Mouse (Mus musculus): ENCODE data around the gene Lrsam1. TPM values are rescaled to one million over a fixed set of nuclear protein-coding genes. Genes with fewer than 3 reads are reported as not detected.

Lrsam1 gene
- polyA plus RNA-seq, 1 experiment from 2014 or later, result 7.4 TPM

GRCm38 (mm10) chr2:32981281-32981680, 19.9 kb upstream of the Lrsam1 start:
- H3K4me2 ChIP-seq (ENCODE audit: low read length), result peak overlapping the region; percentile 99
- H3K4me1 ChIP-seq (ENCODE audit: control insufficient read depth in 2 of 2, insufficient read depth in 2 of 2, low read length in 2 of 2), result peaks cover 6 to 7% of the 10 kb centered on the region in 2 experiments; a peak in 3 of 4 replicates
- H3K9me3 ChIP-seq (ENCODE audit: control insufficient read depth, low read length), result no peaks in the 10 kb centered on the region
- peak overlapping the region; percentile 90 for H3K9ac ChIP-seq (ENCODE audit: low read length)
- H3K36me3 ChIP-seq (ENCODE audit: control insufficient read depth, insufficient read depth, low read length), result 0 out of 2 replicates have a peak, but pooled peaks cover 4% of the 10 kb centered on the region
- H3K27ac ChIP-seq (replicated peaks in 1 of 2; ENCODE audit: control insufficient read depth in 1 of 2, insufficient read depth in 1 of 2, low read depth in 2 of 2, low read length in 2 of 2), result peak overlapping the region in 1 of 2 experiments; percentile 77; a peak in 2 of 4 replicates
- 2% methylated on average over 23 of the region's 23 CpGs for WGBS
- H3K4me3 ChIP-seq (ENCODE audit: control insufficient read depth in 1 of 2, insufficient read depth in 1 of 2, low read depth in 1 of 2, low read length in 2 of 2), result peak overlapping the region; percentile 67 to 80
- H3K27me3 ChIP-seq (ENCODE audit: control insufficient read depth, insufficient read depth, low read length), result no peaks in the 10 kb centered on the region
- peak; percentile 34 for ATAC-seq (ENCODE audit: insufficient number of reproducible peaks, insufficient read depth, low FRiP score, low read depth)

- Histone ChIP-seq H3K27ac (replicated peaks in 1 of 2; ENCODE audit: control insufficient read depth in 1 of 2, insufficient read depth in 1 of 2, low read depth in 2 of 2, low read length in 2 of 2) (no peak overlapping the region), H3K9ac (ENCODE audit: low read length) (no peak overlapping the region), H3K27me3 (ENCODE audit: control insufficient read depth, insufficient read depth, low read length) (no peaks in the 10 kb centered on the region), H3K4me3 (ENCODE audit: control insufficient read depth in 1 of 2, insufficient read depth in 1 of 2, low read depth in 1 of 2, low read length in 2 of 2) (no peak overlapping the region), H3K9me3 (ENCODE audit: control insufficient read depth, low read length) (no peaks in the 10 kb centered on the region), H3K4me1 (ENCODE audit: control insufficient read depth in 2 of 2, insufficient read depth in 2 of 2, low read length in 2 of 2) (peaks cover 6 to 7% of the 10 kb centered on the region in 2 experiments; a peak in 3 of 4 replicates), H3K4me2 (ENCODE audit: low read length) (no peak overlapping the region), H3K36me3 (ENCODE audit: control insufficient read depth, insufficient read depth, low read length) (peaks cover 17% of the 10 kb centered on the region)
- no peak for ATAC-seq (ENCODE audit: insufficient number of reproducible peaks, insufficient read depth, low FRiP score, low read depth)
- WGBS, result 87% methylated on average over 7 of the region's 7 CpGs
Observed at GRCm38 (mm10) chr2:32979675-32980074, 18.3 kb upstream of the Lrsam1 start.

DNA sequence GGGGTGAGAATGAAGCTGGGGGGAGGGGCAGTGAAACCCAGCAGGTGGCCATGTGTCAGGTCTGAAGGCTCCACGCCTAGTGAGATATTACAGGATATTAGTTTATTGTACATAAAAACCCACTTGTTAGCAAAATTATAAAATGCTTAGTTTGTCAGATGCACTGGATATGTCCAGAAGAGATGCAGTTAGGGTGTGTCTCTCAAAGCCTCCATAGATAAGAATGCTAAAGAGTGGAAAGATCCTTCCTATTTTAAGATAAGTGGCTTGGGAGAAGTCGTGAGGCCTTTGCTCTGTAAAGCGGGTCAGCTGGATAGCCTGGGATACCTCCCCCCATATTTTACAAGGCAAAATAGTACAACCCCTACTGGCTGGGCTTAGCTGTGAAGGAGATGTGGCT, 17.3 kb upstream of the Lrsam1 start:
- no peak for ATAC-seq (ENCODE audit: insufficient number of reproducible peaks, insufficient read depth, low FRiP score, low read depth)
- H3K27me3 ChIP-seq (ENCODE audit: control insufficient read depth, insufficient read depth, low read length), result no peaks in the 10 kb centered on the region
- 47% methylated on average over 3 of the region's 3 CpGs for WGBS
- no peak overlapping the region for H3K27ac ChIP-seq (replicated peaks in 1 of 2; ENCODE audit: control insufficient read depth in 1 of 2, insufficient read depth in 1 of 2, low read depth in 2 of 2, low read length in 2 of 2)
- peaks cover 6 to 7% of the 10 kb centered on the region in 2 experiments; a peak in 3 of 4 replicates for H3K4me1 ChIP-seq (ENCODE audit: control insufficient read depth in 2 of 2, insufficient read depth in 2 of 2, low read length in 2 of 2)
- peaks cover 27% of the 10 kb centered on the region for H3K36me3 ChIP-seq (ENCODE audit: control insufficient read depth, insufficient read depth, low read length)
- no peak overlapping the region for H3K9ac ChIP-seq (ENCODE audit: low read length)
- H3K4me2 ChIP-seq (ENCODE audit: low read length), result no peak overlapping the region
- H3K4me3 ChIP-seq (ENCODE audit: control insufficient read depth in 1 of 2, insufficient read depth in 1 of 2, low read depth in 1 of 2, low read length in 2 of 2), result no peak overlapping the region
- no peaks in the 10 kb centered on the region for H3K9me3 ChIP-seq (ENCODE audit: control insufficient read depth, low read length)

- no peak overlapping the region for H3K9ac ChIP-seq (ENCODE audit: low read length)
- WGBS, result 77% methylated on average over 5 of the region's 5 CpGs
- peaks cover 40% of the 10 kb centered on the region for H3K36me3 ChIP-seq (ENCODE audit: control insufficient read depth, insufficient read depth, low read length)
- peaks cover 3 to 7% of the 10 kb centered on the region in 2 experiments; a peak in 3 of 4 replicates for H3K4me1 ChIP-seq (ENCODE audit: control insufficient read depth in 2 of 2, insufficient read depth in 2 of 2, low read length in 2 of 2)
- H3K4me3 ChIP-seq (ENCODE audit: control insufficient read depth in 1 of 2, insufficient read depth in 1 of 2, low read depth in 1 of 2, low read length in 2 of 2), result no peak overlapping the region
- ATAC-seq (ENCODE audit: insufficient number of reproducible peaks, insufficient read depth, low FRiP score, low read depth), result no peak
- no peak overlapping the region for H3K4me2 ChIP-seq (ENCODE audit: low read length)
- H3K9me3 ChIP-seq (ENCODE audit: control insufficient read depth, low read length), result no peaks in the 10 kb centered on the region
- H3K27me3 ChIP-seq (ENCODE audit: control insufficient read depth, insufficient read depth, low read length), result no peaks in the 10 kb centered on the region
- no peak overlapping the region for H3K27ac ChIP-seq (replicated peaks in 1 of 2; ENCODE audit: control insufficient read depth in 1 of 2, insufficient read depth in 1 of 2, low read depth in 2 of 2, low read length in 2 of 2)
Observed at GRCm38 (mm10) chr2:32977114-32977513, 15.7 kb upstream of the Lrsam1 start.

DNA sequence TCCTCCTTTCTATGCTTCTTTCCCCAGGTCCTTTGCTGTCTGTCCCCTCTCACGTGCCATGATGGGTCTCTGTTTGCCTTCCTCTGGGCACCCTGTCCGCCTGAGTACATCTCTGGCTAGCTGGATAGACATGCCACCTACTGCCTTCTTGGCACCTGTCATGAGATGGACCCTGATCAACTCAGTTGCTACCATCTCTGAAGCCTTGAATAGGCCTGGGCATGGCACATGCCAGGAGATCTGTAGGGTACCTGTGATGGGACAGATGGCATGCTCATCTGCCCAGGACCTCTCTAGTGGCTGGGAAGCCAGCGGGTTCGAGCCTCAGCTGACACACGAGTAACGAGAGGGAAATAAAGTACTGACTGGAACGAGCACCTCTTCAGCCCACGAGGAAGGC, 12.8 kb upstream of the Lrsam1 start:
- peaks cover 40% of the 10 kb centered on the region for H3K36me3 ChIP-seq (ENCODE audit: control insufficient read depth, insufficient read depth, low read length)

DNA sequence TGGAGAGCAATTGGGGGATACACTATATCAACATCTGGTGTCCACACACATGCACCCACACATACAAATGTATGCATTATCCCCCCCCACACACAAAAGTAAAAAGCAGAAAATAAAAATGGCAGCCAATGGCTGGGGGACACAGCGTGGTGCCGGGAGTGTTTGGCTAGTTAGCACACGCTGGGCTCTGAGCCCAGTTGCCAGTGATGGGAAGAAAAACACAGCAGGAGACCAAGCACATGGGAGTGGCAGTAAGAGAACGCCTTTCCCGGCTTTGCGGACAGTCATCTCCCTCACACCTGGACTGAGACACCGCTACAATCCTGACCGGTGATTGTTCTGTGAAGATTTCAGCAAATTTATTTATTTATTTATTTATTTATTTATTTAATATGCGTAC, 9.8 kb upstream of the Lrsam1 start:
- Histone ChIP-seq H3K27ac (replicated peaks in 1 of 2; ENCODE audit: control insufficient read depth in 1 of 2, insufficient read depth in 1 of 2, low read depth in 2 of 2, low read length in 2 of 2) (no peak overlapping the region), H3K36me3 (ENCODE audit: control insufficient read depth, insufficient read depth, low read length) (peaks cover 36% of the 10 kb centered on the region), H3K4me1 (ENCODE audit: control insufficient read depth in 2 of 2, insufficient read depth in 2 of 2, low read length in 2 of 2) (peaks cover 16 to 30% of the 10 kb centered on the region in 2 experiments), H3K4me2 (ENCODE audit: low read length) (no peak overlapping the region), H3K27me3 (ENCODE audit: control insufficient read depth, insufficient read depth, low read length) (no peaks in the 10 kb centered on the region), H3K9ac (ENCODE audit: low read length) (no peak overlapping the region), H3K9me3 (ENCODE audit: control insufficient read depth, low read length) (no peaks in the 10 kb centered on the region), H3K4me3 (ENCODE audit: control insufficient read depth in 1 of 2, insufficient read depth in 1 of 2, low read depth in 1 of 2, low read length in 2 of 2) (no peak overlapping the region)
- 49% methylated on average over 9 of the region's 9 CpGs for WGBS
- no peak for ATAC-seq (ENCODE audit: insufficient number of reproducible peaks, insufficient read depth, low FRiP score, low read depth)

More for the DNA sequence above, 12.8 kb upstream of the Lrsam1 start:
- Histone ChIP-seq H3K9me3 (ENCODE audit: control insufficient read depth, low read length) (no peaks in the 10 kb centered on the region), H3K4me2 (ENCODE audit: low read length) (no peak overlapping the region), H3K27me3 (ENCODE audit: control insufficient read depth, insufficient read depth, low read length) (no peaks in the 10 kb centered on the region), H3K4me3 (ENCODE audit: control insufficient read depth in 1 of 2, insufficient read depth in 1 of 2, low read depth in 1 of 2, low read length in 2 of 2) (no peak overlapping the region), H3K27ac (replicated peaks in 1 of 2; ENCODE audit: control insufficient read depth in 1 of 2, insufficient read depth in 1 of 2, low read depth in 2 of 2, low read length in 2 of 2) (no peak overlapping the region), H3K9ac (ENCODE audit: low read length) (no peak overlapping the region), H3K4me1 (ENCODE audit: control insufficient read depth in 2 of 2, insufficient read depth in 2 of 2, low read length in 2 of 2) (peaks cover 6 to 9% of the 10 kb centered on the region in 2 experiments)
- 87% methylated on average over 8 of the region's 8 CpGs for WGBS
- no peak for ATAC-seq (ENCODE audit: insufficient number of reproducible peaks, insufficient read depth, low FRiP score, low read depth)

GRCm38 (mm10) chr2:32969326-32969725, 7.9 kb upstream of the Lrsam1 start:
- Histone ChIP-seq H3K4me3 (ENCODE audit: control insufficient read depth in 1 of 2, insufficient read depth in 1 of 2, low read depth in 1 of 2, low read length in 2 of 2) (peak overlapping the region; percentile 10 to 16; a peak in 1 of 4 replicates), H3K9me3 (ENCODE audit: control insufficient read depth, low read length) (no peaks in the 10 kb centered on the region), H3K4me1 (ENCODE audit: control insufficient read depth in 2 of 2, insufficient read depth in 2 of 2, low read length in 2 of 2) (peaks cover 16 to 32% of the 10 kb centered on the region in 2 experiments), H3K27ac (replicated peaks in 1 of 2; ENCODE audit: control insufficient read depth in 1 of 2, insufficient read depth in 1 of 2, low read depth in 2 of 2, low read length in 2 of 2) (peak overlapping the region; percentile 92 to 96), H3K27me3 (ENCODE audit: control insufficient read depth, insufficient read depth, low read length) (no peaks in the 10 kb centered on the region), H3K4me2 (ENCODE audit: low read length) (peak overlapping the region; percentile 61), H3K9ac (ENCODE audit: low read length) (peak overlapping the region; percentile 63), H3K36me3 (ENCODE audit: control insufficient read depth, insufficient read depth, low read length) (peaks cover 29% of the 10 kb centered on the region)
- 39% methylated on average over 8 of the region's 8 CpGs for WGBS
- no peak for ATAC-seq (ENCODE audit: insufficient number of reproducible peaks, insufficient read depth, low FRiP score, low read depth)
